Mouse (Mus musculus) spleen, embryonic (tissue): ENCODE data around the gene Enthd1.

Experiments used
- CTCF ChIA-PET: fragments of 350-600 bp; sonication (Branson Sonifier 250); formaldehyde crosslinking; loops from one replicate; lab custom pipeline; 2022; lab: Charles Lee

The Enthd1 gene

DNA sequence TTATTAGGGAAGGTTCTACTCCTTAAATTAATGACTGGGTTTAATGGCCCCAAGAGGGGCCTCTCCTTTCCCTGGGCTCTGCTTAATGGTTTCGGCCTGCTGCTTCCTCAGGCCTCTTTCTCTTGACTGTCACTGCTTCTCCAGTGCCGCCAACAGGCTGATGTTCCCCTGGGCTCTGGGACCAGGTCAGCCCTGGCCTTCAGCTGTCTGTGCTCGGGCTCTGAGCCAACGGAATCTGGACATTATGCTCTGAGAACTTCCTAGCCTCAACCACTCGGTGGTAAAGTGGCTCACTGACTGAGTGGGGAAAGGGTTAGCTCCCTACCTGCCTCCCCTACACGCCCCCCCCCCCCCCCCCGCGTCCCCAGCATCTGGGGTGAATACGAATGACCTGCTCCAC lies 147.9 kb downstream of the Enthd1 start:
- CTCF ChIA-PET: interaction anchor here (0.6 to 0.7 kb wide), 2 partner anchors 192 to 953 kb away, joined by 3 to 4 read pairs; no protein-coding TSS in a partner anchor

DNA sequence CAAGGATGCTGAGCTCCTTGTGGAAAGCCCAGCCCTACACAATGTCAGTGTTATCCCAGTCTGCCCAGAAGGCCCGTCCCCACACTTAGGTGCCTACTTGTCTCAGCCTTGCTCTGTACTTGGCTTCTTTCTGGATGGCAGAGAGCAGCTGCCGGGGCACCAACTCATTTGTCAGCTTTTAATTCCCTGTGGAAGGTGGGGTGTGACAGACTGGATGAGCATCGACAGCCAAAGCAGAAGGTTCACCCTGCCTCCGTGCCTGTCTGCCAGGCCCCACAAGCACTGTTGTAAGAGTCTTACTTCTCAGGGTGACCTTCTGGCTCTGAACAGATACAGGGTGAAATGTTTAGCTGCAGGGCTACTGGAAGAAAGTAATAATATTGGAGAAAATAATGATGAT lies 149.8 kb downstream of the Enthd1 start:
- CTCF ChIA-PET: no interaction called here

DNA sequence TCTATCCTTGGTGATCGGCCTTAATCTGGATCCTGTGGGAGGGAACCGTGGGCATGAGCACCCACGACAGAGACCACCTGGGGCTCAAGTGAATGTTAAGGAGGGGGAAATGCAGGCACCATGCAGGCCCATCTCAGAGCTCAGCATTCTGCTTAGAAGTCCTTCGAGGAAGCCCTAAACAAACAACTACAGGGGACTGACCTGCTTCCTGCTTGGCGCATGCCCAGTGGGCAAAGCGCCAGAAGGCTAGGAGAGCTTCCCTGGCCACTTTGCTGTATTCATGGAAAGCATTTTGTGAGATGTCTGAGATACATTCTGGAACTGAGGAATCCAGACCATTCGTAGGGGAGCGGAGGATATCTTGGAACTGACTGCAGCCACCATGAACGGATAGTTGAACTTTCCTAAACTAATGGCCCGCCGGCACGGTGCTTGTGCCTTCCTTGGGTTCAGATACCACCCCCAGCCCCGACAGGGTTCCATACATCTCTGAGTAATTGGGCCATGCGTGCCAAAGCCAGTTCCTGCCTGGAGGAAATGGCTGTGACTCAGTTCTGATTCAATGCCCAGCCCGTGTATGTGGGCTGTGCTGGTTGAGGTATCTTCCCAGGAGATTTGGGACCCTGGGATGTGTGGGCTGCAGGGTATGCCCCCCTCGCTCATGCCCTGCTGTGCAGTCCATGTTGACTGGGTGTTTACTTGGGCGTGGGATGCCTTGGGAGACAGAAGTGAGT lies 150.8 kb downstream of the Enthd1 start:
- CTCF ChIA-PET: no interaction called here

- CTCF ChIA-PET: no interaction called here
Measured at GRCm38 (mm10) chr15:80413070-80413469, 151.9 kb downstream of the Enthd1 start.

- CTCF ChIA-PET: no interaction called here
Measured at GRCm38 (mm10) chr15:80410661-80411060, 154.3 kb downstream of the Enthd1 start.

DNA sequence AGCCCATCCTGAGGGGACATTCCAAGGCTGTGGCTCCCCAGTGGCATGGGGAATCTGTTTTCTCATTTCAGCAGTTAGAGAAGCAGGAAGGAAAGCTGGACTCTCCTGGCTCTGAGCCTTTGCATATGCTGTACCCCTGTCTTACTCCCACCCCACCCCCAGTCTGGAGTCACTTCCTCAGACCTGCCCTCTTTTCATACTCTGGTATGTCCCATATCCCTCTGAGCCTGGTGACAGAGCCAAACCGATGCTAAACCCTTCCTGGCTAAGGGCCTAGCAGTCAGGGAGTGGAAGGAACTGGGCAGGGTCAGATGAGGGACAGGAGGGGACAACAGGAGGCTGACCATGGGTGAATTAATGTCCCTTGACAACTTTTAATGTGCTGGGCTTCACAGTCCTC lies 157.1 kb downstream of the Enthd1 start:
- CTCF ChIA-PET: no interaction called here
